Mouse (Mus musculus) natural killer cell, adult 2 months (primary cell): Measurements from ENCODE around the gene Lingo4.

Experiments used
- DNase-seq, 2 experiments: peaks; one replicate each; pipeline ENCODE4 v3.0.0; 2022; ENCODE audit warnings: low spot score in 2 of 2

Lingo4 gene

GRCm38 (mm10) chr3:94398217-94398616, at the start of gene Lingo4:
TSS of gene Lingo4 (plus strand) at chr3:94398517.
- DNase-seq = no peak

GRCm38 (mm10) chr3:94360812-94361211, 37.5 kb upstream of the Lingo4 start:
- DNase-seq = no peak

GRCm38 (mm10) chr3:94362138-94362537, 36.2 kb upstream of the Lingo4 start, which contains the start of gene C2cd4d:
TSS of gene C2cd4d (plus strand) at chr3:94362438.
- DNase-seq = no peak

- DNase-seq = no peak
These were observed 34.8 kb upstream of the Lingo4 start for GRCm38 (mm10) chr3:94363291-94364153.

- no peak for DNase-seq
These were observed 34.2 kb upstream of the Lingo4 start for GRCm38 (mm10) chr3:94364154-94364526.

GRCm38 (mm10) chr3:94366761-94367160, 31.6 kb upstream of the Lingo4 start:
- peak; percentile 59 to 72 for DNase-seq

- DNase-seq = no peak
These were observed 30.8 kb upstream of the Lingo4 start for GRCm38 (mm10) chr3:94367511-94367910.

GRCm38 (mm10) chr3:94368631-94369030, 29.7 kb upstream of the Lingo4 start:
- no peak for DNase-seq

- no peak for DNase-seq
These were observed 28.6 kb upstream of the Lingo4 start for GRCm38 (mm10) chr3:94369709-94370108.

- no peak for DNase-seq
These were observed 26.7 kb upstream of the Lingo4 start for GRCm38 (mm10) chr3:94371637-94372036.

- no peak for DNase-seq
These were observed 26.3 kb upstream of the Lingo4 start for GRCm38 (mm10) chr3:94372038-94372437.

- no peak for DNase-seq
These were observed 25.7 kb upstream of the Lingo4 start, which contains the start of gene Rorc for GRCm38 (mm10) chr3:94372641-94373040. TSS of gene Rorc (plus strand) at chr3:94372794.

GRCm38 (mm10) chr3:94373090-94373489, 25.2 kb upstream of the Lingo4 start:
- no peak for DNase-seq

GRCm38 (mm10) chr3:94373597-94374011, 24.7 kb upstream of the Lingo4 start:
- DNase-seq = no peak

- no peak for DNase-seq
These were observed 23.7 kb upstream of the Lingo4 start for GRCm38 (mm10) chr3:94374636-94375035.

GRCm38 (mm10) chr3:94375146-94375545, 23.2 kb upstream of the Lingo4 start:
- DNase-seq = peak in 1 of 2 experiments; percentile 20

GRCm38 (mm10) chr3:94375861-94376260, 22.5 kb upstream of the Lingo4 start:
- no peak for DNase-seq

GRCm38 (mm10) chr3:94377028-94377923, 21.0 kb upstream of the Lingo4 start:
- DNase-seq = no peak

- no peak for DNase-seq
These were observed 18.3 kb upstream of the Lingo4 start for GRCm38 (mm10) chr3:94379831-94380510.

- no peak for DNase-seq
These were observed 16.0 kb upstream of the Lingo4 start for GRCm38 (mm10) chr3:94382308-94382707.

- no peak for DNase-seq
These were observed 14.8 kb upstream of the Lingo4 start for GRCm38 (mm10) chr3:94383476-94383875.

GRCm38 (mm10) chr3:94386671-94387070, 11.6 kb upstream of the Lingo4 start:
- DNase-seq = no peak
